Mouse (Mus musculus) heart, embryonic 14.5 days (tissue): ENCODE measurements at regions not wholly inside any gene's neighbourhood (a gene's known extent, or its start where the extent isn't known, plus 50 kb on each side); places are given as distances from the start of the nearest gene placed in this dataset.

Experiments used
- ATAC-seq: fragments of 200-750 bp; cut with Nextera tagmentation; 2 replicates; pipeline ENCODE4 v1.8.0; 2017; ENCODE audit warnings: low read depth, moderate TSS enrichment; ENCODE audit not compliant: insufficient number of reproducible peaks, insufficient read depth, low FRiP score
- H3K27ac ChIP-seq, 2 experiments: fragments of 200-500 bp in 1 of 2; fragments of 300-500 bp in 1 of 2; sonication (generic) in 1 of 2; replicated peaks in 1 of 2; 2 replicates each; pipeline ENCODE4 v1.5.1; 2012 to 2014; ENCODE audit warnings: low read depth in 2 of 2, low read length in 2 of 2, control low read depth in 1 of 2, mild to moderate bottlenecking in 1 of 2, mixed read lengths in 1 of 2; ENCODE audit not compliant: control insufficient read depth in 1 of 2, insufficient read depth in 1 of 2
- H3K27me3 ChIP-seq: fragments of 300-500 bp; sonication (generic); 2 replicates; pipeline ENCODE4 v1.6.1; 2014; ENCODE audit warnings: mild to moderate bottlenecking, low read length, control low read depth; ENCODE audit not compliant: control insufficient read depth, insufficient read depth
- H3K36me3 ChIP-seq: fragments of 300-500 bp; sonication (generic); 2 replicates; pipeline ENCODE4 v1.6.1; 2014; ENCODE audit warnings: mild to moderate bottlenecking, control low read depth, low read length, mixed read lengths; ENCODE audit not compliant: control insufficient read depth, insufficient read depth
- H3K4me1 ChIP-seq, 2 experiments: fragments of 200-500 bp in 1 of 2; fragments of 300-500 bp in 1 of 2; sonication (generic) in 1 of 2; 2 replicates each; pipeline ENCODE4 v1.6.1; 2012 to 2014; ENCODE audit warnings: low read length in 2 of 2, control low read depth in 1 of 2, mixed read lengths in 1 of 2; ENCODE audit not compliant: control insufficient read depth in 2 of 2, insufficient read depth in 2 of 2
- H3K4me2 ChIP-seq: fragments of 300-500 bp; sonication (generic); 2 replicates; pipeline ENCODE4 v1.6.1; 2014; ENCODE audit warnings: mild to moderate bottlenecking, low read length
- H3K4me3 ChIP-seq, 2 experiments: fragments of 200-500 bp in 1 of 2; fragments of 300-500 bp in 1 of 2; sonication (generic) in 1 of 2; 2 replicates each; pipeline ENCODE4 v1.5.1; 2012 to 2014; ENCODE audit warnings: low read length in 2 of 2, mild to moderate bottlenecking in 2 of 2, control low read depth in 1 of 2, low read depth in 1 of 2, moderate library complexity in 1 of 2; ENCODE audit not compliant: control insufficient read depth in 1 of 2, insufficient read depth in 1 of 2
- H3K9ac ChIP-seq: fragments of 300-500 bp; sonication (generic); 2 replicates; pipeline ENCODE4 v1.6.1; 2014; ENCODE audit warnings: mild to moderate bottlenecking, low read length
- H3K9me3 ChIP-seq: fragments of 300-500 bp; sonication (generic); 2 replicates; pipeline ENCODE4 v1.6.1; 2016; ENCODE audit warnings: low read length, control low read depth; ENCODE audit not compliant: control insufficient read depth
- WGBS: fragments of 180-500 bp; shearing (Covaris S2); extraction: QIAGEN DNeasy Blood & Tissue Kit; methylation state at CpG from one replicate; pipeline ENCODE4 v1.1.7; 2014; 5-methylcytosine and 5-hydroxymethylcytosine counted together

DNA sequence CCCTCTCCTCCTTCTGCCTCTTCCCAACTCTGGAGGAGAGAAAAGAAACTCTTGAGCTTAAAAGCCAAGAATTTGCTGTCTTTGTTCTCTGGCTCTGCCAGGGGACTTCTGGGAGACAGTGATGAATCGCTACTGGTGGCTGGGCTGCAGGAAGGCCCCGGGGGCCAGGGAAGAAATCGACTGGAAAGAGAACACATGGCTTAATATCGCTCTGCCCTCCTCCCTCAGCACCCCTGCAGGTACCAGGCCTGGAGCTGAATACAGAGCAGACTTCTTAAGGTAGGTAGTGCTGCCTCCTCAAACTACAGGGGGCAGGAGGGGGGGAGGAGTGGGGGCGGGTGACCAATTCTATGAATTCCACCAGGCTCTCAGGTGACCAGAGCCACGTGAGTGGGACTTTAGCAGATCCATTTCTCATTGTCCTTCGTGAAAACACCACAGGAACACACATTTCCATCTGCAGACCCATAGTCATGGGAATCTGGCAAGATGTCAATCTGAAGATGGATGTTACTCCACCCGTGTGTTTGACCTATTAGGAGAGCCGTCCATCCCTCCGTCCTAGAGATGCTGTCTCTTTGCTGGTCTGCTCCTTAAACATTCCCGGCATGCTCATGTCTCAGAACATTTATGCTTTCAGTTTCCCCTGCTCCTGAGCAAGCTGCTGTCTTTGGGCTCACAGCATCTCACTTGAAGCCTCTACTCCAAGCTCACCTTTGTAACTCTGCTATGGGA, 83.4 kb downstream of the Lrrc30 start:
- no peak overlapping the region for H3K4me2 ChIP-seq
- no peak overlapping the region for H3K4me3 ChIP-seq
- no peaks in the 10 kb centered on the region for H3K4me1 ChIP-seq
- no peaks in the 10 kb centered on the region for H3K36me3 ChIP-seq
- no peak overlapping the region for H3K9ac ChIP-seq
- peaks cover 6% of the 10 kb centered on the region; the same call in 1 of the 2 replicates for H3K9me3 ChIP-seq
- 68% methylated on average over 11 of the region's 11 CpGs for WGBS
- H3K27me3 ChIP-seq: no peaks in the 10 kb centered on the region
- no peak for ATAC-seq
- H3K27ac ChIP-seq: no peak overlapping the region

DNA sequence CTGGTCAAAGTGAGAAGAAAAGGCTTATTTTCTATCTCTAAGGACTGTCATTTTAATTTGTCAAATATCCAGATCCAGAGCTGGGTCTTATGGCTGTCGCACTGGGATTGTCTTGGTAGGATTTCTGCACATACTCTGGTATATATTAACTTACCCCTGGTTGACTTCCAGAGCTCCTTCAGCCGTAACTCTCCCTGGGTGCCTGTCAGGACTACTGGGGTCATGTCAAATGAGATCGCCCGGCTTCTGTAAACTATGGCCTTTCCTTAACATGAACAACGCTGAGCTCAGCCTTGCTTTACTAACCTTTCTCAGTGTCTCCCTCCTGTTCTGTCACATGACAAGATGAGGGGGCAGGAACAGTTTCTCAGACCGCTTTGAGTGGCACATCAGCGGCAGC, 88.1 kb downstream of the Lrrc30 start:
- H3K27ac ChIP-seq: no peak overlapping the region
- ATAC-seq: no peak
- H3K9ac ChIP-seq: no peak overlapping the region
- no peaks in the 10 kb centered on the region for H3K36me3 ChIP-seq
- no peak overlapping the region for H3K4me2 ChIP-seq
- no peak overlapping the region for H3K4me3 ChIP-seq
- no peaks in the 10 kb centered on the region for H3K27me3 ChIP-seq
- 75% methylated on average over 7 of the region's 7 CpGs for WGBS
- peaks cover 6% of the 10 kb centered on the region; the same call in 1 of the 2 replicates for H3K9me3 ChIP-seq
- H3K4me1 ChIP-seq: no peaks in the 10 kb centered on the region

DNA sequence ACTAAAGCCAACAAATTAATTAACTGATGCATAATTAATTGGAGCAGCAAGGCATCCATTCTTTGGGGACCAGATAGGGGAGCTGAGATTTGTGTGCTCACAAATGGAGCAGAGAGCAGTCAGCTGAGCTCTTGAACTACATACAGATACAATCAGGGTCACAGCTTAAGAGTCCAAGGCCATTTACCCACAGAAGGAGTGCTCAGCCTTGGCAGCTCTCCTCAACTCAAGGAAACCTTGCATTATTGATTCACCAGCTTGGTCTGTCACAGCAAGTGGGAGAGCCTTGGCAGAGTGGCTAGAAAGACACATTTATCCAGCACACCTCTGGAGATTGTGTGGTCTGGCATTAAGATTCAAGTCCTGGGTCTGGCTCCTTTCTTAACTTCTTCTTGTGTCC, 100.2 kb downstream of the Lrrc30 start:
- no peak for ATAC-seq
- Histone ChIP-seq H3K9me3 (no peaks in the 10 kb centered on the region), H3K27me3 (no peaks in the 10 kb centered on the region), H3K4me2 (no peak overlapping the region), H3K4me3 (no peak overlapping the region), H3K9ac (no peak overlapping the region), H3K27ac (no peak overlapping the region), H3K36me3 (no peaks in the 10 kb centered on the region), H3K4me1 (no peaks in the 10 kb centered on the region)

- H3K27me3 ChIP-seq: no peaks in the 10 kb centered on the region
- 66% methylated on average over 8 of the region's 8 CpGs for WGBS
- H3K4me2 ChIP-seq: no peak overlapping the region
- H3K9me3 ChIP-seq: peaks cover 14% of the 10 kb centered on the region
- no peak for ATAC-seq
- no peaks in the 10 kb centered on the region for H3K4me1 ChIP-seq
- H3K27ac ChIP-seq: peak overlapping the region; percentile 1 to 25; a peak in 1 of 4 replicates
- H3K4me3 ChIP-seq: no peak overlapping the region
- H3K36me3 ChIP-seq: no peaks in the 10 kb centered on the region
- no peak overlapping the region for H3K9ac ChIP-seq
These were observed 111.6 kb downstream of the Lrrc30 start for GRCm38 (mm10) chr17:67520848-67521411.

GRCm38 (mm10) chr17:67515601-67516147, 116.8 kb downstream of the Lrrc30 start:
- Histone ChIP-seq H3K27me3 (no peaks in the 10 kb centered on the region), H3K27ac (peak overlapping the region; percentile 37 to 82; a peak in 2 of 4 replicates)
- ATAC-seq: no peak

GRCm38 (mm10) chr17:67514387-67515241, 117.9 kb downstream of the Lrrc30 start:
- H3K9ac ChIP-seq: no peak overlapping the region
- H3K36me3 ChIP-seq: no peaks in the 10 kb centered on the region
- no peak overlapping the region for H3K4me2 ChIP-seq
- H3K4me1 ChIP-seq: peaks cover 3 to 6% of the 10 kb centered on the region in 2 experiments; a peak in 2 of 4 replicates
- no peak overlapping the region for H3K4me3 ChIP-seq
- H3K27me3 ChIP-seq: no peaks in the 10 kb centered on the region
- H3K9me3 ChIP-seq: no peaks in the 10 kb centered on the region
- peak; percentile 36; the same call in 1 of the 2 replicates for ATAC-seq
- peak overlapping the region; percentile 81 to 82 for H3K27ac ChIP-seq
- WGBS: 46% methylated on average over 9 of the region's 9 CpGs

More at GRCm38 (mm10) chr17:67515601-67516147, 116.8 kb downstream of the Lrrc30 start:
- Histone ChIP-seq H3K9me3 (no peaks in the 10 kb centered on the region), H3K36me3 (no peaks in the 10 kb centered on the region), H3K9ac (no peak overlapping the region), H3K4me1 (peaks cover 3 to 6% of the 10 kb centered on the region in 2 experiments; a peak in 2 of 4 replicates), H3K4me3 (no peak overlapping the region), H3K4me2 (no peak overlapping the region)
- WGBS: 80% methylated on average over 7 of the region's 7 CpGs

DNA sequence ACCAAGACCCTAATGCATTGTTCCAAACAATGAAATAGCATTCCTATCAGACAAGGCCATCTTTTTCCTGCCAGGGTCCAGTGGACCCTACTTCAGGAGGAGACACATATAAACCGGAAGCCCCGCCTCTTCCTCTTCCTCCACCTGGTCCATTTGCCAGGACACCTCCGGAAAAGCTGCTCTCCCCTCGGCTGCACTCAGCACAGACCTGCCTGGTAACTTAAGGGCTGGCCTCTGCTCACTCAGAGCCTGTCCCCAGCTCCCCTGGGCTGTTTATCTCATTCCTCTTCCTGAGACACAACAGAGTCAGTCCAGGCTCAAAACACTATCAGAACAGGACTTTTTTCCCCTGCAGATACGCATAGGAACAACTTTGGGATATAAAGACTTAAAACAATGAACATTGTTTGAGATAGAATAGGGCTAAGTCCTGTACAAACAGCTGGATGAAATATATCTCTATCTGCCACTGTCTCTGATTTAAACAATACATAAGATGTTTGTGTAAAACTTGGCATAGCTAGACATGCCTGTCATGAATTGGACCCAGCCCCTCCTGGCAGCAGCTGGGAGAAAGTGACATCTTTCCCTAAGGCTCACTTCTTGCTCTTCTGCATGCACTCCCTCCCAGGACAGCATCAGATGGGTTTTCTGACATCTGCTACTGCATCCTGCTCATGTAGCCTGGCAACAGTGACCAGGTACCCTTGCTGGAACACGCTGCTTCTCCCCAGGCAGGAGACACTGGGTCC, 119.6 kb downstream of the Lrrc30 start:
- Histone ChIP-seq H3K27ac (peak overlapping the region; percentile 81 to 82), H3K27me3 (no peaks in the 10 kb centered on the region), H3K9ac (no peak overlapping the region), H3K4me2 (no peak overlapping the region), H3K4me1 (peaks cover 3 to 6% of the 10 kb centered on the region in 2 experiments; a peak in 2 of 4 replicates), H3K9me3 (no peaks in the 10 kb centered on the region), H3K36me3 (no peaks in the 10 kb centered on the region), H3K4me3 (no peak overlapping the region)
- ATAC-seq: peak; percentile 87
- 48% methylated on average over 6 of the region's 6 CpGs for WGBS
